Mouse (Mus musculus): ENCODE measurements at regions not wholly inside any gene's neighbourhood (a gene's known extent, or its start where the extent isn't known, plus 50 kb on each side); places are given as distances from the start of the nearest gene placed in this dataset.

DNA sequence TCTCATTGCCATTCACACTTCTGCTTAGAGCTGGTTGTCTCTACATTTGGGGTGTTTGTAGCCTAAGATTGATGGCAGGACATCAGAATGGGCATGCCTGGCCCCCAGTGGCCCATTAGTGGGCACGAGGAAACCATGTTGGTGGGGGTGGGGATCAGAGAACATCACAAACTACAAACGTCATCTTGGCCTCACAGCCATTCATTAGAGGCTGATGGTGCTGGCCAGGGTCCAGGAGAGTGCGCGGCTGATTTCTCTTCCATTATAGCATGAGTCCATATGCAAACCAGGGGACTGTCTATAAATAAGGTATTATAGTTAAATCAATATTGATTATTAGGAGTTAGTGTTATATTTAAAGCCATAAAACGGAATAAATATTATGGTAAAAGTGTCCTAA is 67.9 kb downstream of the 3100002H09Rik start:
- no peak for ATAC-seq

GRCm38 (mm10) chr4:124538471-124538870 is 72.1 kb downstream of the 3100002H09Rik start:
- no peak for DNase-seq (ENCODE audit: low read depth, low spot score)
- no peaks in the 10 kb centered on the region for H3K27me3 ChIP-seq
- ChIA-PET CTCF (no interaction called here), POLR2A (no interaction called here)
- no peak for TF ChIP-seq CTCF (IDR thresholded peaks at IDR 0.05)
- in situ Hi-C loops (cut with MboI; ENCODE audit: low pct_unique_long_range_greater_than_20kb): no loop called here
- ATAC-seq: no peak

More for the DNA sequence above, 67.9 kb downstream of the 3100002H09Rik start:
- in situ Hi-C loops (cut with MboI; ENCODE audit: low pct_unique_long_range_greater_than_20kb): no loop called here
- H3K27me3 ChIP-seq: no peaks in the 10 kb centered on the region
- DNase-seq (ENCODE audit: low read depth, low spot score): no peak
- CTCF ChIA-PET: no interaction called here
- no peak for TF ChIP-seq CTCF (IDR thresholded peaks at IDR 0.05)
- POLR2A ChIA-PET: no interaction called here

DNA sequence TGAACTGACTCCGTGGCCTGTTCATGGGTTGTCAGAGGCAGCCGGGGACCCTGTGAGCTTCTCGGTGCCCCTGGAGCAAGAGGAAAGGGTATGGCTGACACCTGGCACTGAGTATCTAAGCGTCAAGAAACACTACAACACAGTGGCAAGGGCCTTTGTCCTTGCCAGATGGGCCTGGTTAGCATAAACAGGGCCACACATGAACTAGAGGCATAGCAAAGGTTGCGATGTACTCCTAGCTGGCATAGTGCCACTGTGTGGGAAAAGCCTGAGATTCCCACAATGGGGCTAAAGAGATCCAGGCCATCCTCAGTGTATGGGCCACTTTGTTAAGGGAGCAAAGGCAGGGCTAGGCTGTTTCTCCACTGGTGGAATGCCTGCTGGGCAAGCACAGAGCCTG is 72.9 kb downstream of the 3100002H09Rik start:
- DNase-seq (ENCODE audit: low read depth, low spot score) (no peak), ATAC-seq (no peak)
- H3K27me3 ChIP-seq: no peaks in the 10 kb centered on the region
- no peak for TF ChIP-seq CTCF (IDR thresholded peaks at IDR 0.05)
- ChIA-PET CTCF (no interaction called here), POLR2A (no interaction called here)
- in situ Hi-C loops (cut with MboI; ENCODE audit: low pct_unique_long_range_greater_than_20kb): no loop called here

DNA sequence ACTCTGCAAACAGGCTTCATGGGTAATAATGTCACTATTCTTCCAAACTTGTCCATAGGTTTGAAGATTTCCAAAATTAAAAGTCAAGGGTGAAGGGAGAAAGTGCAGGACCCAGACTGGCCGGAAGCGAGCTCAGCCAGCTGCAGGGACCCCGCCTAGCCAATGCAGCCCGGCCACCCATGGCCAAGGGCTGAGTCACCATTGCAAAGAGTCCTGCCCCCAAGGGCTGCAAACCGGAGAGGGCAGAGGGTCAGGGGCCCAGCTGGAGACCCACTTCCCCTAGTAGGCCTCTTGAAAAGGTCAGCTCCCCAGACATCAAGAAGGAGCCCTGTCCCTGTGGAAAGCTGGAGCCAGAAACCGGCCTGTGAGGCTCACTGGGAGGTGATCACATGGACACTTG is 77.0 kb downstream of the 3100002H09Rik start:
- in situ Hi-C loops (cut with MboI; ENCODE audit: low pct_unique_long_range_greater_than_20kb): no loop called here
- POLR2A ChIA-PET: no interaction called here
- ATAC-seq (no peak), DNase-seq (ENCODE audit: low read depth, low spot score) (no peak)
- CTCF ChIA-PET: no interaction called here
- no peak for TF ChIP-seq CTCF (IDR thresholded peaks at IDR 0.05)
- peaks cover 5% of the 10 kb centered on the region for H3K27me3 ChIP-seq

GRCm38 (mm10) chr4:124530596-124530995 is 80.0 kb downstream of the 3100002H09Rik start:
- ChIA-PET CTCF (no interaction called here), POLR2A (no interaction called here)
- ATAC-seq (no peak), DNase-seq (ENCODE audit: low read depth, low spot score) (no peak)
- in situ Hi-C loops (cut with MboI; ENCODE audit: low pct_unique_long_range_greater_than_20kb): no loop called here
- no peak for TF ChIP-seq CTCF (IDR thresholded peaks at IDR 0.05)
- H3K27me3 ChIP-seq: peaks cover 5% of the 10 kb centered on the region

DNA sequence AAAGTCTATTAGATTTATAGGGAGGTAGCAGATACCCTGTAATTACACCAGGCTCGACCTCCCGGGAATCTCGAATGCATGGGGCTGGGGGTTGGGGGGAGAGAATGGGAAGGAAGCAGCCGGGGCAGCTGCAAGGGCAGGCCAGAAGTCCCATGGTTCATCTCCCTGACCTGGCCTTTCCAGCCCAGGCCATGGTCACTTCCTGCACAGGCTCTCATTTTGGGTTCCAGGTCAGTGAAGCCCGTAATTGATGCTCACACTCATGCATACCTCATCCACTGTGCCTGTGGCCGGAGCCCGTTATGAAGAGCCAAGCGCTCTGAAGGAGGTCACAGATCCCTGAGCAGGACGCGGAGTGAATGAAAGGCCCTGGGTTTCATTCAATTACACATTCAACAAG is 83.8 kb downstream of the 3100002H09Rik start:
- ATAC-seq (peak; percentile 95), DNase-seq (ENCODE audit: low read depth, low spot score) (peak; percentile 46)
- CTCF ChIA-PET: no interaction called here
- POLR2A ChIA-PET: no interaction called here
- in situ Hi-C loops (cut with MboI; ENCODE audit: low pct_unique_long_range_greater_than_20kb): loop anchor here (5.0 kb wide), 1 partner anchor 45 kb away; no protein-coding TSS in a partner anchor
- TF ChIP-seq CTCF (IDR thresholded peaks at IDR 0.05): no peak
- peaks cover 5% of the 10 kb centered on the region for H3K27me3 ChIP-seq

DNA sequence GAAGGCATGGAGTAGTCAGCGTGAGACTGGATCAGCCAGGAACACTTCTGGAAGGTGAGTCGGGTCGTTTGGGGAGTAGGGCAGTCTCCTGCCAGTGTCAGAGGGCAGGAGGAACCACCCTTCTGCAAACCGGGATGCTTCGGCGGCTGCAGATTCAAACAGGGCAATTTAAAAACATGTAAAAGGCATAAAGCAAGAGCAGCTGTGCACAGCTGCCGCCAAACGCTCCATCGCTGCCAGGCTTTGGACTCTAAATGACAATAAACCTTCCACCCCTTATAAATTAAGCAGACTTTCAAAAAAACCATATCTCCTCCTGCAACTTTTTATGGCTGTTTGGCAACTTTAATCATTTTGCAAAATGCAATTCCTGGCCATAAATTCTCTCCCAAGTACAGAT is 84.2 kb downstream of the 3100002H09Rik start:
- peaks cover 5% of the 10 kb centered on the region for H3K27me3 ChIP-seq
- POLR2A ChIA-PET: no interaction called here
- no peak for ATAC-seq
- no peak for DNase-seq (ENCODE audit: low read depth, low spot score)
- CTCF ChIA-PET: no interaction called here
- TF ChIP-seq CTCF (IDR thresholded peaks at IDR 0.05): no peak
- in situ Hi-C loops (cut with MboI; ENCODE audit: low pct_unique_long_range_greater_than_20kb): loop anchor here (5.0 kb wide), 1 partner anchor 46 kb away; no protein-coding TSS in a partner anchor

DNA sequence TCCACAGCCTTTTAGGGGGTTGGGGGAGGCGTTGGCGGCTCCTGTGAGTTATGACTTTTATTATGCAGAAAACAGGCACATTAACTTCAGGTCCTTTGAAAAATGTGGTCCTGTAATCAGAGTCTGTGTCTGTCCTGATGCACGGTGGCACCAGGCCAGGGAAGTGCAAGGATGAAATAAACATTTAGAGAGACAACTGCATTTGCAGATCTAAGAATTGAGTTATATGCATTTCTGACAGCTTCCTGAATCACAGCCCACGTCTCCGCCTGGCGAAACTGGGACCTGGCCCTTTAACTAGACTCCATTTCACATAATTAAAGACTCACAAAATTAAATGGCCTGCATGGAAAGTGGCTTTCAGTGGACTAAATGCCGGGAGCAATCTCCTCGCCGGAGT is 90.3 kb downstream of the 3100002H09Rik start:
- in situ Hi-C loops (cut with MboI; ENCODE audit: low pct_unique_long_range_greater_than_20kb): no loop called here
- ChIA-PET POLR2A (no interaction called here), CTCF (no interaction called here)
- ATAC-seq: no peak
- H3K27me3 ChIP-seq: peaks cover 16% of the 10 kb centered on the region
- TF ChIP-seq CTCF (IDR thresholded peaks at IDR 0.05): no peak
- no peak for DNase-seq (ENCODE audit: low read depth, low spot score)

DNA sequence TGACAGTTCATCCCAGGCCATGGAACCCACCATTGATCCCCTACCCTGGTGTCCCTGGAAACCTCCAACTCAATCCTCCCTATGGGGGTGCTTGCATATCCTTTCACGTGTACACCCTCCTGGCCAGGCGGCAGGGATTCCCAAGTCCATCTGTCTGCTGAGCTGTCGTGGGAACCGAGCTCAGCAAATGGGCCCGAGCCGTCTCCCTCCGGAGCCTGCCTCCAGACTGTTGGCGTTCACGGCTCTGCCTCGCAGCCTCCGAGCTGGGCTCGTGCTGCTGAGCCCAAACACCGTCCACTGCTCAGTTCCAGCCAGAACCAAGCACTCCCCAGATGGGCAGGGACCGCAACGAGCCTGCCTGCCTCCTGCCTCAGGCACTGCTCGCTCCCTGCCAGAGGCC is 98.8 kb downstream of the 3100002H09Rik start:
- DNase-seq (ENCODE audit: low read depth, low spot score): no peak
- peaks cover 41% of the 10 kb centered on the region for H3K27me3 ChIP-seq
- in situ Hi-C loops (cut with MboI; ENCODE audit: low pct_unique_long_range_greater_than_20kb): no loop called here
- CTCF ChIA-PET: no interaction called here
- POLR2A ChIA-PET: no interaction called here
- no peak for ATAC-seq
- no peak for TF ChIP-seq CTCF (IDR thresholded peaks at IDR 0.05)

GRCm38 (mm10) chr4:124510816-124511215 is 99.8 kb downstream of the 3100002H09Rik start:
- in situ Hi-C loops (cut with MboI; ENCODE audit: low pct_unique_long_range_greater_than_20kb): no loop called here
- POLR2A ChIA-PET: no interaction called here
- ATAC-seq: no peak

DNA sequence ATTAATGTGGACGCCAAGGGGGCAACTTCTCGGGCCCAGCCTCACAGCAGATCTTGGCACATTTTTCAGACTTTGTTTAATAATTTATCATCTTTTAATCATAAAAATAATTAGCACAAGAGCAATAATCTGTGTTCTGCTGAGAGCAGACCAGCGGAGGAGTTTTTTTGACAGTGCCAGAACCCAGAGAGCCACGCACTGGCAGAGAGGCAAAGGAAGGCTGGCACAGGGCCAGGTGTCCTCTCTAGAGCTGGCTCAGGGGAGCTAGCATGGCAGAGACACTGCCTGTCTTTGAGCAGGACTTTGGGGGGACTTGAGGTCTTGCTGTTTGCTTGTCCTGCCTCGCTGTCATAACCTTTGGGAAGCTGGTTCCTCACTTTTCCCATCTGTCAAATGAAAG is 100.9 kb downstream of the 3100002H09Rik start:
- TF ChIP-seq CTCF (IDR thresholded peaks at IDR 0.05): no peak
- no peak for DNase-seq (ENCODE audit: low read depth, low spot score)
- in situ Hi-C loops (cut with MboI; ENCODE audit: low pct_unique_long_range_greater_than_20kb): no loop called here

More at GRCm38 (mm10) chr4:124510816-124511215, 99.8 kb downstream of the 3100002H09Rik start:
- peaks cover 48% of the 10 kb centered on the region for H3K27me3 ChIP-seq
- CTCF ChIA-PET: no interaction called here
- no peak for DNase-seq (ENCODE audit: low read depth, low spot score)
- no peak for TF ChIP-seq CTCF (IDR thresholded peaks at IDR 0.05)

GRCm38 (mm10) chr4:124506083-124506647 is 104.4 kb downstream of the 3100002H09Rik start:
- ChIA-PET POLR2A (no interaction called here), CTCF (no interaction called here)
- DNase-seq (ENCODE audit: low read depth, low spot score) (no peak), ATAC-seq (no peak)
- TF ChIP-seq CTCF (IDR thresholded peaks at IDR 0.05): no peak
- in situ Hi-C loops (cut with MboI; ENCODE audit: low pct_unique_long_range_greater_than_20kb): no loop called here
- peaks cover 36% of the 10 kb centered on the region for H3K27me3 ChIP-seq

More for the DNA sequence above, 100.9 kb downstream of the 3100002H09Rik start:
- no peak for ATAC-seq
- CTCF ChIA-PET: no interaction called here
- peaks cover 48% of the 10 kb centered on the region for H3K27me3 ChIP-seq
- POLR2A ChIA-PET: no interaction called here
